Mouse (Mus musculus): Measurements from ENCODE around the gene Myt1.

Myt1 gene

GRCm38 (mm10) chr2:181763006-181763830 lies at the start of gene Myt1:
TSS of gene Myt1 (plus strand) at chr2:181763332.
- no peak for DNase-seq

- peak; percentile 22 to 38 for DNase-seq
These were observed 49.4 kb upstream of the Myt1 start for GRCm38 (mm10) chr2:181713749-181714148.

- DNase-seq = peak; percentile 34 to 37
These were observed 48.2 kb upstream of the Myt1 start, which contains the start of gene Oprl1 for GRCm38 (mm10) chr2:181714903-181715326. TSS of gene Oprl1 (plus strand) at chr2:181715016.

GRCm38 (mm10) chr2:181715382-181715781 lies 47.8 kb upstream of the Myt1 start:
- no peak for DNase-seq

- no peak for DNase-seq
These were observed 46.1 kb upstream of the Myt1 start for GRCm38 (mm10) chr2:181716991-181717390.

- peak; percentile 40 to 47 for DNase-seq
These were observed 43.1 kb upstream of the Myt1 start for GRCm38 (mm10) chr2:181720061-181720460.

GRCm38 (mm10) chr2:181721200-181721599 lies 41.9 kb upstream of the Myt1 start:
- DNase-seq = peak; percentile 64 to 68

GRCm38 (mm10) chr2:181722213-181722612 lies 40.9 kb upstream of the Myt1 start:
- DNase-seq = peak; percentile 37 to 50

GRCm38 (mm10) chr2:181727659-181728262 lies 35.4 kb upstream of the Myt1 start:
- DNase-seq = no peak

- DNase-seq = no peak
These were observed 33.1 kb upstream of the Myt1 start for GRCm38 (mm10) chr2:181730051-181730450.

- DNase-seq = peak; percentile 62 to 67
These were observed 10.5 kb upstream of the Myt1 start for GRCm38 (mm10) chr2:181752626-181753025.

- DNase-seq = no peak
These were observed 4.9 kb upstream of the Myt1 start for GRCm38 (mm10) chr2:181758147-181758725.

- peak; percentile 85 to 87 for DNase-seq
These were observed 4.1 kb upstream of the Myt1 start for GRCm38 (mm10) chr2:181759041-181759440.

- no peak for DNase-seq
These were observed 875 bp downstream of the Myt1 start for GRCm38 (mm10) chr2:181763886-181764527.

- peak in 1 of 2 experiments; percentile 45 for DNase-seq
These were observed 1.5 kb downstream of the Myt1 start for GRCm38 (mm10) chr2:181764600-181764999.

GRCm38 (mm10) chr2:181765251-181765650 lies 2.1 kb downstream of the Myt1 start:
- DNase-seq = no peak

GRCm38 (mm10) chr2:181766672-181767557 lies 3.8 kb downstream of the Myt1 start:
- DNase-seq = peak; percentile 59 to 78

GRCm38 (mm10) chr2:181768451-181768850 lies 5.3 kb downstream of the Myt1 start:
- DNase-seq = no peak

- peak; percentile 43 to 47 for DNase-seq
These were observed 6.3 kb downstream of the Myt1 start for GRCm38 (mm10) chr2:181769397-181769796.

GRCm38 (mm10) chr2:181773203-181773602 lies 10.1 kb downstream of the Myt1 start:
- DNase-seq = no peak

- peak; percentile 31 to 45 for DNase-seq
These were observed 12.7 kb downstream of the Myt1 start for GRCm38 (mm10) chr2:181775786-181776185.

GRCm38 (mm10) chr2:181777715-181778114 lies 14.6 kb downstream of the Myt1 start:
- DNase-seq = no peak

All from cerebellum, postnatal 36 days (tissue).